Mouse (Mus musculus) midbrain, postnatal 0 days (tissue): ENCODE data around the gene Nr1h4. TPM values are rescaled to one million over a fixed set of nuclear protein-coding genes. Genes with fewer than 3 reads are reported as not detected.

Experiments used
- ATAC-seq: fragments of 200-750 bp; cut with Nextera tagmentation; 2 replicates; pipeline ENCODE4 v1.8.0; 2017; ENCODE audit warnings: moderate number of reproducible peaks, mild to moderate bottlenecking, moderate TSS enrichment, moderate library complexity; ENCODE audit not compliant: low FRiP score
- DNase-seq: peaks from one replicate; pipeline ENCODE4 v3.0.0-alpha.2; 2015; ENCODE audit warnings: low spot score
- H3K27ac ChIP-seq: fragments of 300-500 bp; sonication (generic); 2 replicates; pipeline ENCODE4 v1.5.1; 2014; ENCODE audit warnings: low read depth, mild to moderate bottlenecking, low read length, mixed read lengths
- H3K27me3 ChIP-seq: fragments of 300-500 bp; sonication (generic); 2 replicates; pipeline ENCODE4 v1.6.1; 2014; ENCODE audit warnings: low read length, control low read depth, mixed read lengths; ENCODE audit not compliant: insufficient read depth
- H3K36me3 ChIP-seq: fragments of 300-500 bp; sonication (generic); 2 replicates; pipeline ENCODE4 v1.6.1; 2014; ENCODE audit warnings: low read length, control low read depth, mixed read lengths; ENCODE audit not compliant: insufficient read depth
- H3K4me1 ChIP-seq: fragments of 300-500 bp; sonication (generic); 2 replicates; pipeline ENCODE4 v1.6.1; 2014; ENCODE audit warnings: mild to moderate bottlenecking, control low read depth, antibody characterized with exemption, low read length, mixed read lengths; ENCODE audit not compliant: insufficient read depth
- H3K4me2 ChIP-seq: fragments of 300-500 bp; sonication (generic); 2 replicates; pipeline ENCODE4 v1.6.1; 2014; ENCODE audit warnings: low read depth, mild to moderate bottlenecking, low read length, mixed read lengths; ENCODE audit not compliant: poor library complexity, severe bottlenecking
- H3K4me3 ChIP-seq: fragments of 300-500 bp; sonication (generic); 2 replicates; pipeline ENCODE4 v1.5.1; 2014; ENCODE audit warnings: low read depth, mild to moderate bottlenecking, low read length, moderate library complexity
- H3K9ac ChIP-seq: fragments of 300-500 bp; sonication (generic); replicated peaks from 2 replicates; pipeline ENCODE4 v1.6.1; 2014; ENCODE audit warnings: mild to moderate bottlenecking, low read length, moderate library complexity, mixed read lengths; ENCODE audit not compliant: poor library complexity, severe bottlenecking
- H3K9me3 ChIP-seq: fragments of 300-500 bp; sonication (generic); 2 replicates; pipeline ENCODE4 v1.6.1; 2016; ENCODE audit warnings: low read length, control low read depth
- CTCF ChIP-seq: IDR thresholded peaks from 2 replicates; pipeline ENCODE4 v1.5.1; 2016; ENCODE audit warnings: antibody characterized with exemption, mild to moderate bottlenecking
- WGBS: fragments of 180-500 bp; shearing (Covaris S2); extraction: QIAGEN DNeasy Blood & Tissue Kit; methylation state at CpG from one replicate; pipeline ENCODE4 v1.1.7; 2014; 5-methylcytosine and 5-hydroxymethylcytosine counted together
- polyA plus RNA-seq: library from polyadenylated mRNA; unstranded; fragments of >200 nt; fragmentation: Nextera tagmentation; extraction: Ambion mirVana; gene quantifications from 2 replicates; pipeline ENCODE4 v1.2.1, GENCODE M21; 2015
- total RNA-seq: library from RNA; depleted of rRNA; stranded (reverse); fragments of >200 nt; gene quantifications from 2 replicates; pipeline ENCODE4 v1.2.3, GENCODE M21; 2014

Gene Nr1h4
- total and polyA plus RNA-seq, 2 experiments from 2014 or later: not detected

GRCm38 (mm10) chr10:89432743-89433142 is 100.6 kb downstream of the Nr1h4 start:
- Histone ChIP-seq H3K9me3 (no peaks in the 10 kb centered on the region), H3K27ac (no peak overlapping the region), H3K4me2 (no peak overlapping the region), H3K4me3 (no peak overlapping the region), H3K9ac (no peak overlapping the region), H3K27me3 (peaks cover 8% of the 10 kb centered on the region), H3K36me3 (no peaks in the 10 kb centered on the region), H3K4me1 (no peaks in the 10 kb centered on the region)
- DNase-seq: no peak
- 93% methylated on average over 13 of the region's 13 CpGs for WGBS
- no peak for TF ChIP-seq CTCF
- ATAC-seq: no peak

DNA sequence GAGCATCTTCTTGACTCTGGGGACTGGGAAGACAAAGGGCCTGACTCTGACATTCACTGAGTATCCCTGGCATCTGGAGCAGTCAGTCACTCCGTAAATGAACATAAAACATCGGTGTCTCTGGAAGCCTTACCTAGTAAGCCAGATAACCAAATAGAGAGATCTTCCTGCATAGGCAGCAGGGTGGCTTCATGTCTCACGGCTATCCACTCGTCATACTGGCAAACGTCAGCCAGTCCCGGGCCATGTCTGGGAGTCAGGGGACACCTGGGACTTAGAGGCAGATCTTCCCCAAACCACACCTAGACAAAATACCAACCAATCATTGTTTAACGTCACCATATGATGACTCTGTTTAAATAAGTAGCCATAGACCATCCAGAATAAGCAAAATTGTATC is 102.6 kb downstream of the Nr1h4 start:
- no peaks in the 10 kb centered on the region for H3K4me1 ChIP-seq
- WGBS: 89% methylated on average over 7 of the region's 7 CpGs

DNA sequence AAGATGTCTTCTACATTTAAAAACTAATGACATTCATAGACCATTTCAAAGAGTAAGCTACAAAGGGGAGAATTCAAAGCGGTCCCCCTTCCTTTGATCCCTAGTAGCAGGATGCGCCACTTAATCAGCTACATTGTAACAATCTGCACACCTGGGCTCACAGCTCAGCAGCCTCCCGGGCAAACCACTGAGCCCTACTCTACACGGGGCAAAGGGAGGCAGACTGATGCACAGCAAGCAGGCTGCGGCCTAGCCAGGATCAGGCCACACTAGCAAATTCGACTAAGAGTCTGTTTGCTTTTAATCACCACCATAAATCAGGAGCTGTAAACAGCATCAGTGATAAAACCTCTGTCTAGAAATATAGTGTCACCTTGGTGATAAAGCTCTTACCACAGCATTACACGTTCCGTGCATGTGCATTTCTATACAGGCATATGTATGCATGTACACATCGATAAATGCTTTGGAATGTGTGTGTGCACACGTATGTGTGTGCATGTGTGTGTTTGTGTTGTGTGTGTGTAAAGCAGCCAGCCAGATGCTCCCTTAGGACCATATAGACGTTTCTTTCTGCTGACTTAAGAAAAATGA is 108.5 kb downstream of the Nr1h4 start:
- Histone ChIP-seq H3K4me2 (no peak overlapping the region), H3K4me1 (no peaks in the 10 kb centered on the region), H3K9me3 (no peaks in the 10 kb centered on the region), H3K36me3 (no peaks in the 10 kb centered on the region), H3K27ac (no peak overlapping the region), H3K4me3 (no peak overlapping the region), H3K9ac (no peak overlapping the region), H3K27me3 (no peaks in the 10 kb centered on the region)
- no peak for DNase-seq
- WGBS: 67% methylated on average over 11 of the region's 11 CpGs
- TF ChIP-seq CTCF: no peak
- ATAC-seq: no peak

More for the DNA sequence above, 102.6 kb downstream of the Nr1h4 start:
- no peak overlapping the region for H3K27ac ChIP-seq
- no peak overlapping the region for H3K4me3 ChIP-seq
- no peaks in the 10 kb centered on the region for H3K9me3 ChIP-seq
- no peaks in the 10 kb centered on the region for H3K36me3 ChIP-seq
- peaks cover 8% of the 10 kb centered on the region for H3K27me3 ChIP-seq
- no peak for TF ChIP-seq CTCF
- H3K4me2 ChIP-seq: no peak overlapping the region
- no peak overlapping the region for H3K9ac ChIP-seq
- no peak for ATAC-seq
- no peak for DNase-seq

GRCm38 (mm10) chr10:89424217-89424616 is 109.2 kb downstream of the Nr1h4 start:
- DNase-seq (no peak), ATAC-seq (no peak)
- Histone ChIP-seq H3K9me3 (no peaks in the 10 kb centered on the region), H3K27me3 (no peaks in the 10 kb centered on the region), H3K9ac (no peak overlapping the region), H3K4me2 (no peak overlapping the region), H3K4me1 (no peaks in the 10 kb centered on the region), H3K27ac (no peak overlapping the region), H3K4me3 (no peak overlapping the region), H3K36me3 (no peaks in the 10 kb centered on the region)
- 88% methylated on average over 9 of the region's 9 CpGs for WGBS
- TF ChIP-seq CTCF: no peak

DNA sequence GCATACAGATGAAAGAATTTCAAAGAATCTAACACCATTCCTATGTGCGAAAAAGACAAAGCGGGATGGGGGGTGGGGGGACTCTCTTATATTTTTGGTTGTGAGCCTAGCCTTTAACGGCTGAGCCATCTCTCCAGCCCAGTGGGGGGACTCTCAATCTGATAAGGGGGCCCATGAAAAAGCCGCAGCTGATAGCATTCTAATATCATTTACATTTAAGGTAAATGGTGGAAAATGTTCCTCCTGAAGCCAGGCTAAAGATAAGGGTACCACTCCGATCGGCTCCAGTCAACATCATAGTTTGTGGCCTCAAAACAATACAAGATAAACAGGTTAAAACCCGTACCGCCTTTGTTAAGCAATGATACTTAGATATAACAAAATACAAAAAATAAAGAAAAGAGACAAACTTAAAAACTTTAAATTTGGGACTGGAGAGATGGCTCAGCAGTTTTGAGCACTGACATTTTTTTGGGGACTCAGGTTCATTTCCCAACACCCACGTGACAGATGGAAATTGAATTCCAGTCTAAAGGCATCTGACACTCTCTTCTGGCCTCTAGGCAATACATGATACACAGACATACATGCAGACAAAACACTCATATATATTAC is 110.1 kb downstream of the Nr1h4 start:
- H3K4me2 ChIP-seq: no peak overlapping the region
- H3K9me3 ChIP-seq: no peaks in the 10 kb centered on the region
- no peak overlapping the region for H3K27ac ChIP-seq
- DNase-seq (no peak), ATAC-seq (no peak)
- H3K4me3 ChIP-seq: no peak overlapping the region
- no peak for TF ChIP-seq CTCF
- H3K4me1 ChIP-seq: no peaks in the 10 kb centered on the region
- no peaks in the 10 kb centered on the region for H3K27me3 ChIP-seq
- no peak overlapping the region for H3K9ac ChIP-seq
- no peaks in the 10 kb centered on the region for H3K36me3 ChIP-seq
- 94% methylated on average over 9 of the region's 9 CpGs for WGBS

- TF ChIP-seq CTCF: no peak
- no peak overlapping the region for H3K27ac ChIP-seq
- H3K4me1 ChIP-seq: no peaks in the 10 kb centered on the region
- no peaks in the 10 kb centered on the region for H3K9me3 ChIP-seq
- no peak overlapping the region for H3K4me2 ChIP-seq
- no peaks in the 10 kb centered on the region for H3K36me3 ChIP-seq
- no peak overlapping the region for H3K9ac ChIP-seq
- WGBS: 97% methylated on average over 8 of the region's 8 CpGs
- no peak overlapping the region for H3K4me3 ChIP-seq
- ATAC-seq: no peak
- DNase-seq: no peak
- no peaks in the 10 kb centered on the region for H3K27me3 ChIP-seq
These were observed 110.8 kb downstream of the Nr1h4 start for GRCm38 (mm10) chr10:89422504-89423158.
